Mouse (Mus musculus): Measurements from ENCODE around the gene Rcsd1. TPM values are rescaled to one million over a fixed set of nuclear protein-coding genes. Genes with fewer than 3 reads are reported as not detected.

The Rcsd1 gene
- polyA plus RNA-seq, 1 experiment, result 10.1 TPM

- DNase-seq (ENCODE audit: low read depth), result no peak
- no peak for TF ChIP-seq POLR2A (IDR thresholded peaks at IDR 0.05; ENCODE audit: borderline replicate concordance, extremely low read depth, insufficient read depth, insufficient read length, poor library complexity, severe bottlenecking)
- TF ChIP-seq CTCF (IDR thresholded peaks at IDR 0.05; ENCODE audit: borderline replicate concordance, extremely low read depth, insufficient read depth, insufficient read length), result no peak
Observed at GRCm38 (mm10) chr1:165635055-165635897, 74.3 kb downstream of the Rcsd1 start.

DNA sequence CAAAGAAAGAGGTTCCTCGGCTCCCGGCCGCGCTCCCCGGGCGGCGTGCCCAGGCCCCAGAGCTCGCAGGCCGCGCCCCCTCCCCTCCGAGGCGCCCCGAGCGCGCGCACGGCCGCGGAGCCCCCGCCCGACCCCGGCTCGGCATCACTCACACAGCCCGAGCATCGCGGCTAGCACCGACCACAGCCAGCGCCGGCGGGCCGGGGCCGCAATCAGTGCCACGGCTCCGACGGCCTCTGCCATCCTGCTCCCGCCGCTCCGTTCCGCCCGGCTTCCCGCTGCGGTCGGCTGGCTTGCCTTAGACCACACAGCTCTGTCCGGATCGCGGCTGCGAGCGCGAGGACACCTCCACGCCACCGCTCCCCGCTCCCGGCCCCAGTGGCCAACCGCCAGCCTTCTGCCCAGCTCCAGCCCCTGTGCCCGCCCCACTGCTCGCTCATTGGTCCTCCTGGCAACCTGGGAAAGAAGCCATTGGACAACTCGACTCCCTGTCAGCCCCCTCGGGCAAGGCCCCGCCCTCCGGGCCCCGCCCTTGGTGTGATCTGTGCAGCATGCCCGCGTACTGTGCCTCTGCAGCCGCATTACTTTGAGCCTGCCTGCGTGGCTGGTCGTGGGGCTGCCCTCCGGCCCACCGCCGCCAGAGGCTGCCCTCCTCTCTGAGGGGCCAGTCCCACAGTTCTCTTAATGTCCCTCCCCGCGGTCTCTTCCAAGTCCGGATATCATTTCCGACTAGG, 75.2 kb downstream of the Rcsd1 start, which contains the start of gene Mpzl1:
TSS of gene Mpzl1 (minus strand) at position 388 of the 734 bp plus-strand sequence.
- peak; percentile 99 for TF ChIP-seq POLR2A (IDR thresholded peaks at IDR 0.05; ENCODE audit: borderline replicate concordance, extremely low read depth, insufficient read depth, insufficient read length, poor library complexity, severe bottlenecking)
- TF ChIP-seq CTCF (IDR thresholded peaks at IDR 0.05; ENCODE audit: borderline replicate concordance, extremely low read depth, insufficient read depth, insufficient read length), result no peak
- DNase-seq (ENCODE audit: low read depth), result peak; percentile 99

- no peak for TF ChIP-seq CTCF (IDR thresholded peaks at IDR 0.05; ENCODE audit: borderline replicate concordance, extremely low read depth, insufficient read depth, insufficient read length)
- TF ChIP-seq POLR2A (IDR thresholded peaks at IDR 0.05; ENCODE audit: borderline replicate concordance, extremely low read depth, insufficient read depth, insufficient read length, poor library complexity, severe bottlenecking), result no peak
Observed at GRCm38 (mm10) chr1:165633345-165633744, 76.2 kb downstream of the Rcsd1 start.

GRCm38 (mm10) chr1:165631136-165631535, 78.4 kb downstream of the Rcsd1 start:
- no peak for TF ChIP-seq POLR2A (IDR thresholded peaks at IDR 0.05; ENCODE audit: borderline replicate concordance, extremely low read depth, insufficient read depth, insufficient read length, poor library complexity, severe bottlenecking)
- no peak for TF ChIP-seq CTCF (IDR thresholded peaks at IDR 0.05; ENCODE audit: borderline replicate concordance, extremely low read depth, insufficient read depth, insufficient read length)
- no peak for DNase-seq (ENCODE audit: low read depth)

More at GRCm38 (mm10) chr1:165633345-165633744, 76.2 kb downstream of the Rcsd1 start:
- DNase-seq (ENCODE audit: low read depth), result peak; percentile 37

DNA sequence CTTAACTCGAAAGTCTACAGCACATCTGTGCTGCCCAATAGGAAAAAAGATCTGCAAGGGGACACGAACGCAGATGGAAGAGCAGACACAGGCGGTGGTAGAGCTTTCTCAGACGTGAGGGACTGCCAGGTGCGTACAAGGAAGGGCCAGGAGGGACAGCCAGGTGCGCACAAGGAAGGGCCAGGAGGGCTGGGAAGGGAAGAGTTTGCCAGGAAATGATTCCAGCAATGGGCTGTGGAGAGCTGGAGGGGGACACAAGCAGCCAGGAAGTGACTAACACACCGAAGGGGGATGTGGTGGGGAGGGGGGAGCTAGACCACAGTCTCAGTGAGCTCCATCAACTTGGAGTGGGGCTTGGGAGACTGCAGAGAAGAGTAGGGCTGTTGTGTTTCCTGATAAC, 79.6 kb downstream of the Rcsd1 start:
- TF ChIP-seq CTCF (IDR thresholded peaks at IDR 0.05; ENCODE audit: borderline replicate concordance, extremely low read depth, insufficient read depth, insufficient read length) (no peak), POLR2A (IDR thresholded peaks at IDR 0.05; ENCODE audit: borderline replicate concordance, extremely low read depth, insufficient read depth, insufficient read length, poor library complexity, severe bottlenecking) (no peak)
- no peak for DNase-seq (ENCODE audit: low read depth)

DNA sequence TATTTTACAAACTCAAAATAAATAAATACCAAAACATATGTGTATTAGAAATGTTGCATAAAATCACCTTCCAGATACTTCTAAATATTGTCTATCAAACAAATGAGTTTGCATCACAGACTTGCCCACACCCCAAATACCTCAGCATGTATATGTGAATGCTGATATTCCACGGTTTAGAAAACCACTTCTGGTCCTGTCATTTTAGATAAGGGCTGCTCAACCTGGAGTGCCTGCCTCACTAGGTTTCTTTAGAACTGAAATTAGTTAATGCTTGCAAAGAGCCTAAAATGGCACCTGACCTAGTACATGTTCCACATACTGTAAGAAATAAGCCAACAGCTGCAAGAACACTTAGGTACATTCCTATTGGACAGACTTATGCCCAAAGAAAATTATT, 81.0 kb downstream of the Rcsd1 start:
- DNase-seq (ENCODE audit: low read depth), result no peak
- TF ChIP-seq CTCF (IDR thresholded peaks at IDR 0.05; ENCODE audit: borderline replicate concordance, extremely low read depth, insufficient read depth, insufficient read length) (no peak), POLR2A (IDR thresholded peaks at IDR 0.05; ENCODE audit: borderline replicate concordance, extremely low read depth, insufficient read depth, insufficient read length, poor library complexity, severe bottlenecking) (no peak)

DNA sequence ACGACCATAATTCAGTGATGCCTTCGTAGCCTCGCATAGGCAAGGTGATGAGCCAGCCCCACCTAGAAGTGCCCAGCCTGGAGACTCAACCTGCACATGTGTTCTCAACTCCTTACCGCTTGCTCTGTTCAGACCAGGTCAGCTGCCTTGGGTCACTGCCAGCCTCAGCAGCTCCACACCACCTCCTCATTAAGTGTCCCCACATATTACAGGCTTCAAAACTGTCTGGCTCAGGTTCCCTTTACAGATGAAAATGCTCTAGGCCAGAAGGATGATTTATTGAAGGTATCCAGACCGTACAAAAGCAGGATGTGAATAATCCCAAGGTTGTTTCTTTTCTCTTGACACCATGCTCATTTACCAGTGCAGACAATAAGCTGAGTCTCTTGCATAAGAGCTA, 83.7 kb downstream of the Rcsd1 start:
- TF ChIP-seq CTCF (IDR thresholded peaks at IDR 0.05; ENCODE audit: borderline replicate concordance, extremely low read depth, insufficient read depth, insufficient read length) (no peak), POLR2A (IDR thresholded peaks at IDR 0.05; ENCODE audit: borderline replicate concordance, extremely low read depth, insufficient read depth, insufficient read length, poor library complexity, severe bottlenecking) (no peak)
- DNase-seq (ENCODE audit: low read depth), result no peak

- DNase-seq (ENCODE audit: low read depth), result no peak
- TF ChIP-seq POLR2A (IDR thresholded peaks at IDR 0.05; ENCODE audit: borderline replicate concordance, extremely low read depth, insufficient read depth, insufficient read length, poor library complexity, severe bottlenecking) (no peak), CTCF (IDR thresholded peaks at IDR 0.05; ENCODE audit: borderline replicate concordance, extremely low read depth, insufficient read depth, insufficient read length) (no peak)
Observed at GRCm38 (mm10) chr1:165625058-165625457, 84.5 kb downstream of the Rcsd1 start.

DNA sequence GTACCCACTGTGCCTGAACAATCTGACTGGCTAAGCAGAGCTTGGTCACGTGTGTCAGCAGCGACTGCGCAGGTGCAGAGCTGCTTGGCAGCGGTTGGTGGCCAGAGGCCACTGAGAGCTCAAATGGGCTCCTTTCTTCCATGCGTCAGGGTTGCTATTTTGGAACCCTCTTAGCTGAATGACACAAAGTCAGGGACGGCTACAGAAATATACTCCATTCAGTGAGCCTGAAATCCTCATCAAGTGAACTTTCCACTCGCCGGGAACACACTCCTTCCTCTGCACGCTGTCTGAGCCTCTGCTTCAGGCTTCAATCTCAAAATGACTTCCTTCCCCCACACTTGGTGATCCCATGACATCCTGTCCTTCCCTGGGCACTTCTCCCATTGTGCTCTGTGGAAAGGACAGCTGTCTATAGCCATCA, 91.3 kb downstream of the Rcsd1 start:
- TF ChIP-seq CTCF (IDR thresholded peaks at IDR 0.05; ENCODE audit: borderline replicate concordance, extremely low read depth, insufficient read depth, insufficient read length), result no peak
- no peak for TF ChIP-seq POLR2A (IDR thresholded peaks at IDR 0.05; ENCODE audit: borderline replicate concordance, extremely low read depth, insufficient read depth, insufficient read length, poor library complexity, severe bottlenecking)
- no peak for DNase-seq (ENCODE audit: low read depth)

GRCm38 (mm10) chr1:165617166-165617891, 92.2 kb downstream of the Rcsd1 start:
- TF ChIP-seq POLR2A (IDR thresholded peaks at IDR 0.05; ENCODE audit: borderline replicate concordance, extremely low read depth, insufficient read depth, insufficient read length, poor library complexity, severe bottlenecking) (no peak), CTCF (IDR thresholded peaks at IDR 0.05; ENCODE audit: borderline replicate concordance, extremely low read depth, insufficient read depth, insufficient read length) (no peak)
- peak; percentile 39 for DNase-seq (ENCODE audit: low read depth)

DNA sequence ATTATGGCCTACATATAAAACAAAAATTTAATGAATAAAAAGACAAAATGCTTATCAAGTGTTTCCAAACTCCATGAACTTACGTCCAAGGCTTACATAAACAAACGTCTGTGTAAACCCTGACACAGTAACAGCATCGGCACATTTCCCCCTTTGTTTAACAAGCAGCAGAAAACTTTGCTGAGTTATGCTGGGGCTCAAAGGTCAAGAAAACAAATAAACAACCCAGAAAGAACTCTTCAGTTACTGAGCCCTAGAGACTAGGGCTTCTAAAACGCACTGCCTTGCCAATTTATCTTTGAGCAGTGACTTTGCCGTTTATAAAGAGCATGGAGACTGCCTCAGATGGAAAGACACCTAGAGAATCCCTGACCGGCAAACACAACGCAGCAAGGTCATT, 92.9 kb downstream of the Rcsd1 start:
- TF ChIP-seq POLR2A (IDR thresholded peaks at IDR 0.05; ENCODE audit: borderline replicate concordance, extremely low read depth, insufficient read depth, insufficient read length, poor library complexity, severe bottlenecking), result no peak
- TF ChIP-seq CTCF (IDR thresholded peaks at IDR 0.05; ENCODE audit: borderline replicate concordance, extremely low read depth, insufficient read depth, insufficient read length), result no peak
- DNase-seq (ENCODE audit: low read depth), result peak; percentile 24
